Mouse (Mus musculus): ENCODE results near the gene March10.

DNA sequence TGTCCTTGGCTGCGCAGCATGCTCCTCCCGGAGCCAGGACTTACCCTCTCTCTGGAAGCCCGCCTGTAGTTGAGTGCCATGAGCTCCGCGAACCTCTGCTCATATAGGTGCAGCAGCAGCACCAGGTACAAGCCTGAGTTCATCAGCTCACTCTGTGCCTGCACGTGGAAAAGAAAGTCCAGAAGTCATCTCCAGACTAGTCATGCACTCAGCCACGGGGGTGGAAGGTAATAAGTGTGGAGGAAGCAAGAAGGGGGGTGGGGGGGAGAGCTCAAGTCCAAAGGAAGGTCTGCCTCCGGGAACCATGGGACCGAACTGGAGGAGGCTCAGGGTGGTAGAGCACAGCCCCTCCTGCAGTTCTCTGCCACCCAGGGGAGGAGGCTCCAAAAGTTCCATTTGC, 84.7 kb downstream of the March10 start:
- no peak for TF ChIP-seq CTCF (IDR thresholded peaks at IDR 0.05; ENCODE audit: low read depth)
- TF ChIP-seq EP300 (IDR thresholded peaks at IDR 0.05; ENCODE audit: low read depth), result no peak

Measured in liver, embryonic 14.5 days (tissue).